Comparison of ENCODE assay signal across 8 mouse cellular contexts in genomic region chr4:153957444-153958250, GRCm38 (mm10). TPM values are rescaled to one million over a fixed set of nuclear protein-coding genes. Genes with fewer than 3 reads are reported as not detected.
DNase-seq lines count a peak whose midpoint lies in the region; ATAC-seq lines count a peak whose summit lies in the region.

No protein-coding gene starts in this region.

- peak overlapping the region; percentile 67 for H3K4me2 ChIP-seq in embryonic facial prominence, embryonic 14.5 days (ENCODE audit: low read depth, low read length)
- peak overlapping the region; percentile 74 for H3K4me2 ChIP-seq in intestine, embryonic 15.5 days (replicated peaks)

- under 1% methylated on average over 31 of the region's 37 CpGs for WGBS in embryonic facial prominence, embryonic 14.5 days
- 0% methylated on average over 37 of the region's 37 CpGs for WGBS in intestine, embryonic 15.5 days

- peaks cover 8% of the 10 kb centered on the region; the same call in 1 of the 2 replicates for H3K27me3 ChIP-seq in embryonic facial prominence, embryonic 14.5 days (replicated peaks; ENCODE audit: control insufficient read depth, insufficient read depth, low read length)
- H3K27me3 ChIP-seq in intestine, embryonic 15.5 days (replicated peaks), result no peaks in the 10 kb centered on the region

- peak overlapping the region; percentile 91 for H3K27ac ChIP-seq in embryonic facial prominence, embryonic 14.5 days (replicated peaks; ENCODE audit: low read depth, low read length)
- peak overlapping the region; percentile 84 for H3K27ac ChIP-seq in intestine, embryonic 15.5 days

- peak overlapping the region; percentile 82 for H3K4me3 ChIP-seq in embryonic facial prominence, embryonic 14.5 days (ENCODE audit: low read depth, low read length)
- peak overlapping the region; percentile 56 for H3K4me3 ChIP-seq in intestine, embryonic 15.5 days (replicated peaks)

- DNase-seq in cerebellum, adult 9-11 months, result peak; percentile 48
- DNase-seq in cerebellum, postnatal 25 days, result no peak
- DNase-seq in 3T3-L1 (ENCODE audit: low read depth, low spot score), result peak; percentile 54
- peak; percentile 28 for DNase-seq in embryonic facial prominence, embryonic 14.5 days (ENCODE audit: low spot score)
- peak; percentile 33 for DNase-seq in mesoderm, embryonic 11.5 days (ENCODE audit: low read depth, low spot score)
- no peak for DNase-seq in urinary bladder, adult 18-20 months (ENCODE audit: low spot score in 2 of 2)
- DNase-seq in layer of hippocampus, adult 9-11 months, result no peak

- H3K4me1 ChIP-seq in embryonic facial prominence, embryonic 14.5 days (ENCODE audit: control insufficient read depth, insufficient read depth, low read length), result 0 out of 2 replicates have a peak, but pooled peaks cover 8% of the 10 kb centered on the region
- H3K4me1 ChIP-seq in intestine, embryonic 15.5 days (replicated peaks), result peaks cover 3% of the 10 kb centered on the region; the same call in 1 of the 2 replicates

- peak overlapping the region; percentile 91 for H3K9ac ChIP-seq in embryonic facial prominence, embryonic 14.5 days (ENCODE audit: low read depth, low read length)
- peak overlapping the region; percentile 72 for H3K9ac ChIP-seq in intestine, embryonic 15.5 days

- peaks cover 27% of the 10 kb centered on the region for H3K36me3 ChIP-seq in embryonic facial prominence, embryonic 14.5 days (ENCODE audit: control insufficient read depth, insufficient read depth, low read length)
- H3K36me3 ChIP-seq in intestine, embryonic 15.5 days, result peaks cover 16% of the 10 kb centered on the region

- ATAC-seq in embryonic facial prominence, embryonic 14.5 days (ENCODE audit: low read depth), result peak; percentile 64
- peak; percentile 11 for ATAC-seq in intestine, embryonic 15.5 days

- no peaks in the 10 kb centered on the region for H3K9me3 ChIP-seq in embryonic facial prominence, embryonic 14.5 days (ENCODE audit: control insufficient read depth, low read length)
- H3K9me3 ChIP-seq in intestine, embryonic 15.5 days, result no peaks in the 10 kb centered on the region

RNA-seq across cellular contexts. Expression of gene A430005L14Rik, which starts 0.6 kb away (rescaled TPM):
- polyA plus RNA-seq in embryonic facial prominence, embryonic 14.5 days (2014; fragmentation: Nextera tagmentation; extraction: Ambion mirVana), result 68.8 and 70.8 TPM in 2 replicates
- 68.1 and 70.1 TPM in 2 replicates for polyA plus RNA-seq in intestine, embryonic 15.5 days (2015; fragmentation: Nextera tagmentation; extraction: Ambion mirVana)

RNA-seq across cellular contexts. Expression of gene Dffb, which starts 17.3 kb away (rescaled TPM):
- 7.3 and 10.1 TPM in 2 replicates for polyA plus RNA-seq in embryonic facial prominence, embryonic 14.5 days (2014; fragmentation: Nextera tagmentation; extraction: Ambion mirVana)
- 14.1 and 15.3 TPM in 2 replicates for polyA plus RNA-seq in intestine, embryonic 15.5 days (2015; fragmentation: Nextera tagmentation; extraction: Ambion mirVana)

RNA-seq across cellular contexts. Expression of gene Cep104, which starts 17.3 kb away (rescaled TPM):
- 14.2 and 15.2 TPM in 2 replicates for polyA plus RNA-seq in embryonic facial prominence, embryonic 14.5 days (2014; fragmentation: Nextera tagmentation; extraction: Ambion mirVana)
- 10.8 and 11.0 TPM in 2 replicates for polyA plus RNA-seq in intestine, embryonic 15.5 days (2015; fragmentation: Nextera tagmentation; extraction: Ambion mirVana)

RNA-seq across cellular contexts. Expression of gene Lrrc47, which starts 53.9 kb away (rescaled TPM):
- polyA plus RNA-seq in embryonic facial prominence, embryonic 14.5 days (2014; fragmentation: Nextera tagmentation; extraction: Ambion mirVana), result 11.6 and 11.9 TPM in 2 replicates
- polyA plus RNA-seq in intestine, embryonic 15.5 days (2015; fragmentation: Nextera tagmentation; extraction: Ambion mirVana), result 22.3 and 23.3 TPM in 2 replicates

Comparison
In these comparisons a context has a peak if more than half of its experiments do, and no peak if none do; other contexts are left out.
1. DNase-seq: peak in cerebellum, adult 9-11 months (single experiment), 3T3-L1 (single experiment), embryonic facial prominence, embryonic 14.5 days (single experiment) and mesoderm, embryonic 11.5 days (single experiment); none in cerebellum, postnatal 25 days (0 of 2), urinary bladder, adult 18-20 months (0 of 2) and layer of hippocampus, adult 9-11 months (single experiment).